Mouse (Mus musculus) gastrocnemius, adult 2 months (tissue): Measurements from ENCODE around the gene Maats1. TPM values are rescaled to one million over a fixed set of nuclear protein-coding genes. Genes with fewer than 3 reads are reported as not detected.
A peak's percentile ranks its signal among the peaks of the same experiment; 100 is the strongest.
"Not testable (repeated sequence)": the region's sequence is repeated elsewhere in the genome, so short reads cannot be mapped to it uniquely, and the experiment has no call there.

Source experiments
- DNase-seq: peaks from one replicate; pipeline ENCODE4 v3.0.0; 2022
- H3K27ac ChIP-seq: fragments of 200-600 bp; 2 replicates; pipeline ENCODE4 v1.8.1; 2022; ENCODE audit warnings: mild to moderate bottlenecking
- H3K4me3 ChIP-seq: fragments of 200-600 bp; 2 replicates; pipeline ENCODE4 v1.8.1; 2022; ENCODE audit warnings: mild to moderate bottlenecking, moderate library complexity
- CTCF ChIP-seq: fragments of 200-600 bp; IDR thresholded peaks from 2 replicates; pipeline ENCODE4 v1.8.1; 2022; ENCODE audit warnings: antibody characterized with exemption, mild to moderate bottlenecking, moderate library complexity
- intact Hi-C: fragments of 180-260 bp; cut with DNase I; formaldehyde crosslinking; loops from one replicate; pipeline ENCODE4 v1.15.1; 2025
- total RNA-seq, 2 experiments: library from RNA; stranded (reverse); gene quantifications; 2 replicates each; pipeline ENCODE4 v1.2.3; 2021

Maats1 gene
- total RNA-seq, 2 experiments from 2014 or later, result not detected

DNA sequence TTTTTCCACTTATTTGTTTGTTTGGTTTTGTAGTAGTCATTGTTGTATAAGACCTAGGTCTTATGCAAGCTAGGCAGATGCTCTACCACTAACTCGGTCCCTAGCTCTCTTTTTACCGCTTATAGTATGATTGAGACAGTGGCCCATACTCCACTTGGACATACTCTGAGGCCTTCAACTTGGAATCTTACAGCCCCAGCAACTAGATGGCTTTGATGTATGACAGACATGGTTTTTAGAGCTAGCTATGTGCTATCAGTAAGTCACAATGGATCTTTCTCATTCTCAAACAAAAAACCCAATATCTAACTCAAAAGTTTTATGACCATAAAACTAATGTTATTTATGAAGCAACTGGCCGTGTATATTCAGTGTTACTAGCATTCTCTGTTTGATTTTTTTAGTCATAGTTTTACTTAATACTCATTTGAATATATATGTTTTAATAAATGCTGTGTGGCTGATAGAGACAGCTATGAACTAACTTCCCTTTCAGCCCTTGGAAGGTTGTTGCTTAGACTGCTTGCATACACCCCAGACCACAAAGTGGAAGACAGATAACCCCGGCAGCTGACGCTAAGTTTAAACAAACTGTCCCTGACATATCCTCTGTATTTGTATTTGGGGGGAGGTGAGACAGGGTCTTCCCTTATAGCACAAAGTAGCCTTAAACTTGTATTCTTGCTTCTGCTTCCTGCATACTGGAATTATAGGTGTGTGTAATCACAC, 12.4 kb upstream of the Maats1 start:
- DNase-seq, result no peak
- intact Hi-C loops, result no loop called here
- Histone ChIP-seq H3K27ac (no peak overlapping the region), H3K4me3 (no peak overlapping the region)
- no peak for TF ChIP-seq CTCF

DNA sequence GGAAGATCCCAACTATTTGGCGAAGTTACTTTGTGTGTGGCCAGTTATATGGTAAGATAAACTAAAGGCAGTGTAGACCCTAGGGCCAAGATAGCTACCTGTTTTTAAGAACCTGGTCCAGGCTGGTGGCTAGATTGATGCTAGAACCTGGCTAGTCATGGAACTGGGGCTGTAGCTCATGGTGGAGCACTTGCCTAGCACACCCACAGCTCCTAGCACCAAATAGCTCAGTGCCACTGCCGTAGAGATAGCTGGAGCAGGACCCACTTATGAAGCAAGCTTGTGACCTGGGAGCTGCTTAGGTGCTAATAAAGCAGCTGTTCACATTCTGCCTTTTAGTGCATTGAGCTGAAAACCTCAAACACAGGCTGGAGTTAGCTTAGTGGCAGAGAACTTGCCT, 11.7 kb upstream of the Maats1 start:
- Histone ChIP-seq H3K27ac (no peak overlapping the region), H3K4me3 (no peak overlapping the region)
- no peak for TF ChIP-seq CTCF
- intact Hi-C loops, result no loop called here
- no peak for DNase-seq

DNA sequence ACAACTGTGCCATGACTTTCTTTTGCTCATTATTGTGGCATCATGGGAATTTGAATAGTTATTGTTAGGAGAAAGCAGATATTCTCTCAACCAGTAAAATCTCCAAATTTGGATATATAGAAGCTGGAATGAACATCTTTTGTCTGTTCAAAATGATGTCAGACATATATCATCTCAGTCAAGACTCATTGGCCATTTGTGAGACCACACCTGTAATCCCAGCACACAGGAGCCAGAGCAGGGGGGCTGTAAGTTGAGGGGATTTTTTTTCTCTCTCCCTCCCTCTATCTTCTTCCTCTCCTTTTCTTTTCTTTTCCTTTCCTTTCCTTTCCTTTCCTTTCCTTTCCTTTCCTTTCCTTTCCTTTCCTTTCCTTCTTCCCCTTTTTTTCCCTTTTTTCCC, 10.9 kb upstream of the Maats1 start:
- no peak for TF ChIP-seq CTCF
- intact Hi-C loops, result no loop called here
- no peak overlapping the region for H3K27ac ChIP-seq
- H3K4me3 ChIP-seq, result no peak overlapping the region
- DNase-seq, result no peak

DNA sequence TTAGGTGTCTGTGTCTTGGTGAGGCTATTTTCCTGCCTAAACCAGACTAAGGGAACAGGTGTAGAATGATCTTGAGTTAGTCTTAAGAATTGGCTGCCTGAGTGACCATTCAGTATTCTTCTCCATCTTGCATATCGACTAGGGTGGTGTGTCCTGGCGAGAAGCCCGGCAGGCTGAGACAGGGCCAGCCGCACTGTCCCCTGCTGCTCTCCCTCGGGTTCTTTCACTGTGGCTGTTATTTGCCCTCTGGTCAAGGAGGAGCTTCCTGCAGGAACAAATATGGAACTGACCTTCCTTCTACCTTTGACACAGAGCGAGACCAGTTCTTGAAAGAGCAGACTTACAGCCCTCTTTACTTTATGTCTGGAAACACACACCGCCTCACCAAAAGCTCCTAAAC, 10.1 kb upstream of the Maats1 start:
- Histone ChIP-seq H3K27ac (peak overlapping the region; percentile 28; the same call in 1 of the 2 replicates), H3K4me3 (no peak overlapping the region)
- TF ChIP-seq CTCF, result no peak
- no peak for DNase-seq
- intact Hi-C loops, result no loop called here

GRCm38 (mm10) chr16:38350939-38351338, 9.0 kb upstream of the Maats1 start:
- no peak overlapping the region for H3K27ac ChIP-seq
- TF ChIP-seq CTCF, result no peak
- intact Hi-C loops, result no loop called here
- no peak for DNase-seq
- no peak overlapping the region for H3K4me3 ChIP-seq

GRCm38 (mm10) chr16:38350361-38350855, 8.5 kb upstream of the Maats1 start:
- Histone ChIP-seq H3K27ac (no peak overlapping the region; the same call in 1 of the 2 replicates), H3K4me3 (no peak overlapping the region)
- no peak for DNase-seq
- no peak for TF ChIP-seq CTCF
- intact Hi-C loops, result no loop called here

DNA sequence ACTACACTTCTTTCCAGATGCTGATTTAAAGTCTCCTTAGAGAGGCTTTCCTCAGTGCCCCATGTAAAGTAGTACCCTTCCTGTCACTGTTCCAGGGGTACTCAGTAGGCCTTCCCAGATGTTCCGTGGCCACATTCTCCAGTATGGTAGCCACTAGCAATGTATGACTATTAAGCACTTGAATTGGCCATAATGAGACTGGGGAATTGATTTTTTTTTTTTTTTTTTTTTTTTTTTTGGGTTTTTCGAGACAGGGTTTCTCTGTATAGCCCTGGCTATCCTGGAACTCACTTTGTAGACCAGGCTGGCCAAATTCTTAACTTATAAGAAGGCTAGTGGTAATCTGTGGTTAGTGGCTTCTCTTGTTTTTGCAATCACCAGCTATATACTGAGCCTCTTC, 7.9 kb upstream of the Maats1 start:
- Histone ChIP-seq H3K4me3 (no peak overlapping the region), H3K27ac (no peak overlapping the region; the same call in 1 of the 2 replicates)
- DNase-seq, result no peak
- TF ChIP-seq CTCF, result no peak
- intact Hi-C loops, result no loop called here

- no peak for TF ChIP-seq CTCF
- no peak for DNase-seq
- intact Hi-C loops, result no loop called here
- Histone ChIP-seq H3K4me3 (peak overlapping the region; percentile 83), H3K27ac (peak overlapping the region; percentile 95; the same call in 1 of the 2 replicates)
Observed at GRCm38 (mm10) chr16:38348217-38348761, 6.3 kb upstream of the Maats1 start.

- no peak for TF ChIP-seq CTCF
- no peak for DNase-seq
- H3K27ac ChIP-seq, result peak overlapping the region; percentile 95
- intact Hi-C loops, result loop anchor here (2.0 kb wide), 2 partner anchors 43 to 105 kb away; partner anchors contain the start of gene Adprh
- peak overlapping the region; percentile 83 for H3K4me3 ChIP-seq
Observed at GRCm38 (mm10) chr16:38347588-38347987, 5.6 kb upstream of the Maats1 start.

DNA sequence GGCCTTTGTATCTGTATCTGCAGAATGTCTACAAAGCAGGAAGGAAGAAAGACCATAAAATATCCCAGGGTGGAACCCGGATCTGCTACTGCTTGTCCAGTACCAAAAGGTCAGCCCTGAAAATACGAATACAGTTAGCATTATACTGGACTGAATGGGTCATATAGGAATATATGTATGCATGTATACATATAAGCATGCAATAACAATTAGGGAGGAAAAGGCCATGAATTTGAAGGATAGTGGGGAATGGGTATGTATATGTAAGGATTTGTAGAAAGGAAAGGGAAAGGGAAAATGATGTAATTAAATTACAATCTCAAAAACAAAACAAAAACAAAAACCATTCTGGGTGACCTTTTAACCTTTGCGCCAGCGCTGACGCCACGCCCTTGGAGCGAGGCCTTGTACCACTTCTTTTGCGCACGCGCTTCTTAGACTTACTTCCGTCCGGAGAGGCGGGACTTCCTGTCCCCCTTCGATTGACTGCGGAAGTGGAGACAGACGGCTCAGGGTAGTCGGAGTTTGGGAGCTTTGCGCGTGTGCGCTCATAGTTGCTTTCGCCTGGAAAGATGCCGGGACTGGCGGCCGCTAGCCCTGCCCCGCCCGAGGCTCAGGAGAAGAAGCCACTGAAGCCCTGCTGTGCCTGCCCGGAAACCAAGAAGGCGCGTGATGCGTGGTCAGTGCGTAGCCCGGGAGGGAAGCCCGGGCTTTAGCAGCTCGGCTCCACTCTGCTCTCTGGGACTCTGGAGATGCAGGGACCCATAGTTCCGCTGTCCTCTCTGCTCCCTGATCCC, 4.8 kb upstream of the Maats1 start, which contains the start of the genes Cox17 and Gm21987:
TSS of gene Cox17 (plus strand) at position 463 of the 797 bp plus-strand sequence.
TSS of gene Gm21987 (plus strand) at position 512 of the 797 bp plus-strand sequence.
- TF ChIP-seq CTCF, result no peak
- intact Hi-C loops, result loop anchor here (2.0 kb wide), 2 partner anchors 44 to 106 kb away; partner anchors contain the start of gene Adprh
- H3K27ac ChIP-seq, result peak within 1 kb of the TSS; percentile 95
- H3K4me3 ChIP-seq, result peak within 1 kb of the TSS; percentile 83
- peak; percentile 96 for DNase-seq

- Histone ChIP-seq H3K27ac (peak overlapping the region; percentile 31; the same call in 1 of the 2 replicates), H3K4me3 (no peak overlapping the region; the same call in 1 of the 2 replicates)
- DNase-seq, result no peak
- TF ChIP-seq CTCF, result peak; percentile 73
- intact Hi-C loops, result loop anchor here (1.0 to 2.0 kb wide), 2 partner anchors 138 to 161 kb away; no protein-coding TSS in a partner anchor
Observed at GRCm38 (mm10) chr16:38344941-38345725, 3.2 kb upstream of the Maats1 start.

DNA sequence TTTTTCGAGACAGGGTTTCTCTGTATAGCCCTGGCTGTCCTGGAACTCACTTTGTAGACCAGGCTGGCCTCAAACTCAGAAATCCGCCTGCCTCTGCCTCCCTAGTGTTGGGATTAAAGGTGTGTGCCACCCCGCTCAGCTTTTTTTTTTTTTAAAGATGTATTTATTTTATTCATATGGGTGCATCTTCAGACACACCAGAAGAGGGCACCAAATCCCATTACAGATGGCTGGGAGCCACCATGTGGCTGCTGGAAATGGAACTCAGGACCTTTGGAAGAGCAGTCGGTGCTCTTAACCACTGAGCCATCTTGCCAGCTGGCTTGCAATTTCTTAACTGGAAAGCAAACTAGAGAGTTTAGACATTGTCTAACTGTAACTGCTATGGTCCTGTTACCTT, 3.9 kb downstream of the Maats1 start:
- H3K27ac ChIP-seq, intact Hi-C loops, DNase-seq, H3K4me3 ChIP-seq: not testable (repeated sequence)
- TF ChIP-seq CTCF, result peak; percentile 19; the same call in 1 of the 2 replicates
